Mouse (Mus musculus) ZHBTc4 (cell line): ENCODE measurements around the gene Tmem91.

Experiments used
- DNase-seq: peaks from one replicate; pipeline ENCODE4 v3.0.0-alpha.2; 2011; ENCODE audit warnings: low read depth, low spot score

Gene Tmem91

GRCm38 (mm10) chr7:25700732-25701131, 25.8 kb upstream of the Tmem91 start:
- peak; percentile 83 for DNase-seq

GRCm38 (mm10) chr7:25699851-25700250, 24.9 kb upstream of the Tmem91 start:
- peak; percentile 95 for DNase-seq

DNA sequence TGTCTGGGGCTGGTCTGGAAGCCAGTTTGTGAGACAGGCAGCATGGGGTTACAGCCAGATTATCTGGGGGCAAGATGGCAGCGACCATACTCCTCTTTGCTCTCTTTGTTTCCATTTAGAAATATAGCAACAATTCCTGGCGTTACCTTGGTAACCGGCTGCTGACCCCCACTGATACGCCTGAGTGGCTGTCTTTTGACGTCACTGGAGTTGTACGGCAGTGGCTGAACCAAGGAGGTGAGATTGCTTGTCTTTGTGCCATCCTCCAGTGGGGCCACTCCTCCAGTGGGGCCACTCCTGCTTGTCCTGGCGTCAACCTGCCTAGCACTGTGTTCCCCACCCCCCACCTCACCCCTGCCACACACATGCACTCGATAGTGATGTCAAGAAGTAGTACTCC, 19.1 kb upstream of the Tmem91 start:
- DNase-seq = no peak

GRCm38 (mm10) chr7:25690051-25690450, 15.1 kb upstream of the Tmem91 start:
- no peak for DNase-seq

DNA sequence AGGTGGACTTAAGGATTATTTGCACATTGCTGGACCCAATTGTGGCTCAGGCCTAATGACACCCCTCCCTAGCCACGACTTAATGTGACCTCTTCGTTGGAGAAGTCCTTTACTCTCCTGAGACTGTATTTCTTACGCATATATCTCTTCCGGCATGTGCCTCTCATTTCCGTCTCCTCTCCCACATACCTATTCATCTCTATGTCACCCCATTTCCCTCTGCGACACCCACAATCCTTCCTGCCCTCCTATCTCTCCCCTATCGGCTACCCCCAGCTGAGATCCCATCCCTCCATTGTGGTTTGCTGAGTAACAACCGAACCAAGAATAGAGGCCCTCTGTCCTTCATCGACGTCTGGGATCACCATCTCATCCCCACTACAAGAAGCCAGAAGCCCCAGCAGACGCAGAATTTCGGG, 14.6 kb upstream of the Tmem91 start:
- DNase-seq = no peak

GRCm38 (mm10) chr7:25688810-25689586, 14.0 kb upstream of the Tmem91 start:
- peak; percentile 91 for DNase-seq

DNA sequence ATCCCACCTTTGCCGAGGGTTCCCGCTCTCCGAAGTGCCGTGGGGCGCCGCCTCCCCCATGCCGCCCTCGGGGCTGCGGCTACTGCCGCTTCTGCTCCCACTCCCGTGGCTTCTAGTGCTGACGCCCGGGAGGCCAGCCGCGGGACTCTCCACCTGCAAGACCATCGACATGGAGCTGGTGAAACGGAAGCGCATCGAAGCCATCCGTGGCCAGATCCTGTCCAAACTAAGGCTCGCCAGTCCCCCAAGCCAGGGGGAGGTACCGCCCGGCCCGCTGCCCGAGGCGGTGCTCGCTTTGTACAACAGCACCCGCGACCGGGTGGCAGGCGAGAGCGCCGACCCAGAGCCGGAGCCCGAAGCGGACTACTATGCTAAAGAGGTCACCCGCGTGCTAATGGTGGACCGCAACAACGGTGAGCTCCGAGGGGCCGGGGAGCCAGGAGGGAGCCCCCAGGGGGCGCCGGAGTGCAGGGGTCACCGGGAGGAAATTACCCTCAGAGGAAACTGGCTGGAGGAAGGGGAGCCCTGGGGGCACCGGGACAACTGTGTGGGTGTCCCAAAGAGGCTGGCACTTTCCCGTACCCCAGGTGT, 12.9 kb upstream of the Tmem91 start:
- peak; percentile 43 for DNase-seq

DNA sequence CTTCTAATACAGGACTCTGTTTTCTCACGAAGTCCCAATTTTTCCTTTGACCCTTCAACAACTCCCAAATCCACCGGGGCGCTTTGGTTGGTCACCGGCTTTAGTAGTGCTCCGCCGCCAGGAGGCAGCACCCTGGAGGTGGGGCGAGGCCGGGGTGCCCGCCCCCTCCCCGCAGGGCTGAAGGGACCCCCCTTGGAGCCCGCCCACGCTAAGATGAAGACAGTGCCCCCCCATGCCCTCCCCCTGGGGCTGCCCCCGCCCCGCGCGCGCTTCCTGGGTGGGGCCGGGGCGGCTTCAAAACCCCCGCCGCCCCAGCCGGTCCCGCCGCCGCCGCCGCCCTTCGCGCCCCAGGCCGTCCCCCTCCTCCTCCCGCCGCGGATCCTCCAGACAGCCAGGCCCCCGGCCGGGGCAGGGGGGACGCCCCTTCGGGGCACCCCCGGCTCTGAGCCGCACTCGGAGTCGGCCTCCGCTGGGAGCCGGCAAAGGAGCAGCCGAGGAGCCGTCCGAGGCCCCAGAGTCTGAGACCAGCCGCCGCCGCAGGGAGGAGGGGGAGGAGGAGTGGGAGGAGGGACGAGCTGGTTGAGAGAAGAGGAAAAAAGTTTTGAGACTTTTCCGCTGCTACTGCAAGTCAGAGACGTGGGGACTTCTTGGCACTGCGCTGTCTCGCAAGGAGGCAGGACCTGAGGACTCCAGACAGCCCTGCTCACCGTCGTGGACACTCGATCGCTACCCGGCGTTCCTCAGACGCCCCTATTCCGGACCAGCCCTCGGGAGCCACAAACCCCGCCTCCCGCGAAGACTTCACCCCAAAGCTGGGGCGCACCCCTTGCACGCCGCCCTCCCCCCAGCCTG, 11.9 kb upstream of the Tmem91 start, which contains the start of gene Tgfb1:
Gene Tgfb1, plus strand, starts transcription at position 323 of the 852 bp plus-strand sequence.
- DNase-seq = peak; percentile 85

DNA sequence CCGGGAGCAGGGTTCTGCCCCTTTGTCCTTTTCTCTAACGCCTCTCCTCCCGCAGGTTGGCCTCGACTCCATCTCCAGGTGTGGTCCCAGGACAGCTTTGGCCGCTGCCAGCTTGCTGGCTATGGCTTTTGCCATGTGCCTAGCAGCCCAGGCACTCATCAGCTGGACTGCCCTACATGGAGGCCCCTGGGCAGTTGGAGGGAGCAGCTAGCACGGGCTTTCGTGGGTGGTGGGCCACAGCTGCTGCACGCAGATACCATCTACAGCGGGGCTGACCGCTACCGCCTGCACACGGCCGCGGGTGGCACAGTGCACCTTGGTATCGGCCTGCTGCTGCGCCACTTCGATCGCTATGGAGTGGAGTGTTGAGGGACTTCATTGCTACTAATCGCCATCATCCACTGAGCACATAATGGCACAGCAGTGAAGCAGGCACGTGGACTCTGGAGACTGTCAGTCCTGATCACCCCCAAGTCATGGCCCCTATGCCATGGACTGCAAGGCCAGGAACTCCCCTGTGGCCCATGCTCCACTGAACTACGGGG, 11.0 kb upstream of the Tmem91 start:
- no peak for DNase-seq

DNA sequence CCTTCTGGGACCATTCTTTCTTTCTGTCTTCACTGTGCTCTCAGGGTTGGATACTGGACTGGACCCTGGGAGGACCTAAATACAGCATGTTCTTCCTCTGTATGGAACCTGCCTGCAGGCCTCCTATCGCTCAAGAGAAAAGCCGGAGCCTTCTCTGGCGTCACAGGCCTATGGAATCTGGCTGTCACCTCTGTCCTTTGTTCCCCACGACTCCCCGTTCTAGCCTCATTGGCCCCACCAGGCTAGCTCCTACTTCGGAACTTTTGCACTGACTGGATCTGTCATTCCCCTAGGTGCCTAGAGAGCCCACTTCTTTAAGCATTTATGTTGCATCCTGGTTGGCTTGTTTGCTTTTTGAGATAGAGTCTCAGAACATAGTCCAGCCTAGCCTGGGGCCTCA, 9.7 kb upstream of the Tmem91 start:
- no peak for DNase-seq

DNA sequence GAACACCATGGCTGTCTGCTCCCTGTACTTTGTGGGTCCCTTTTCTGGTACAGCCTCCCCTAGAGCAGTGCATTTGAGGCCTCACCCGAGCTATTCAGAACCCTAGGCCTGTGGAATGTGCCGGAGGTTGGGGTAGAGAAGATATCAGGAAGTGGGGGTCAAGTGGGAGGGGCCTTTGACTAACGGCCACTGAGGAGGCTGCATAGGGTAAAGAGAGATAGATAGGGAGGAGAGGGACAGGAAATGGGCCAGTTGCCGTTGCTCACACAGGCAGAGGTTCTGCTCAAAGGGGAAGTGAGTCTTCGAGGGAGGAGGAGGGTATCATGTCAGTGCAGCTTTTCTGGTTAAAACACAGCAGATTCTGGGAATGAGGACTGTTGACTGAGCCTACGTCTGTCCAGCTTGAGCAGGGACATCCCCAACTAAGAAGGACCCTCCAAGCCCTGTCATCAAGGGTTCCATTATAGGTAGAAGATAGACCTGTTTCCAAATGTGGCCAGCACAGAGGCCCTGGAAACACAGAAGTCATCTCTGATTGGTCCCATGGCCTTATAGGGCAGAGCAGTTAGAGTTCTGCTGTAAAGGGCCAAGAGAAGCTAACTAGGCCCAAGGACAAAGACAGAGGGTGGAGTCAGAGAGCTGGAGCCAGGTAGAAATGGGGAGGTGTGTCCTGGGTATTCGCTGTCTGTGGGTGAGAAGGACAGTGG, 8.7 kb upstream of the Tmem91 start:
- DNase-seq = no peak

GRCm38 (mm10) chr7:25681341-25682231, 6.6 kb upstream of the Tmem91 start:
- DNase-seq = no peak

DNA sequence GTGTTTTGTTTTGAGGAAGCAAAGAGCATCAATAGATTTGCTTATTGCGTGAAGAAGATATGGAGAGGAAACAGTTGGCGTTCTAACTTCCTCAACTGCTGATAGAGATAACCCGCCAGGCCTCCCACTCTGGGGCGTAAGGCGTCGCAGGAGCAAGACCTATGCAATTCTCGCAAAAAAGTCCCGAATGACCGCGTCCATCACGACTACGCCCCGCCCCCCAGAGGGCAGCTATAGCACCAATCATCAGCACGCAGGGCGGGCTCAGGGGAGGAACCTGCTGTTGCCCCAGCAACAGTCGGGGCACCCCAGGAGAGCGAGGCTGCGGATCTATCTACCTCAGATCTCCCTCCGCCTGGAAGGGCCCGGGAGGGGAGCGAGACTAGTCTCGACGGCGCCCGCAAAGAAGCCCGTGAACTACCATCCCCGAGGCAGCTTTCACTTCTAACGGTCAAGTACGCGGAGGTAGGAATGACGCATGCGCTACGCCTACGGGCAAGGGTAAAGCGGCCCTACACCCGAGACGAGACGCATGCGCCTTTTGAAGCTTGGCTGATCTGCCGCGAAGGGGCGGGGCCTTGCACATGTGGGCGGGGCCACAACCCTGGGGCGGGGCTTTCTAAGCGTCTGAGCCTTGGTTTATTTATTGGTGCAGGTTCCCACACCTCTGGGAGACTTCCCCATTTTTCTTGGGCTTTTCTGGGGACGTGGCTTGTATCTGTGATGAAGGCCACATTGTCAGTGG, 5.7 kb upstream of the Tmem91 start, which contains the start of gene B9d2:
Gene B9d2, plus strand, starts transcription at position 267 of the 745 bp plus-strand sequence.
- peak; percentile 98 for DNase-seq

- no peak for DNase-seq
Observed at GRCm38 (mm10) chr7:25679971-25680370, 5.0 kb upstream of the Tmem91 start.

DNA sequence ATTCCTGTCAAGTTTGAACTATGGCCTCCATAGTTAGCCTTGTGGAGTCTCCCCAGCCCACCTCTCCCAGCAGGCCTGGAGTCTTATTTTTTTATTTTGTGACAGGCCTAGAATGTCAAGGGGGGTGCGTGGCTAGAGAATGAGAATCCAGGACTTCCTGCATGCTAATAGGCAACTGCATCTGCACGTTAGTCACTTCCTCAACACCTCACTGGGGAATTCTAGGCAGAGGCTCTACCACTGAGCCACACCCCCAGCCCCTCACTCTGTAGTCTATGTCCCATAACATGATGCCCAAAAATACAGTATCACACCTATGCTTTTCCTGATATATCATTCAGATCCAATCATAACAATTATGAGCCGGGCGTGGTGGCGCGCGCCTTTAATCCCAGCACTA, 2.0 kb upstream of the Tmem91 start:
- DNase-seq = no peak

GRCm38 (mm10) chr7:25676085-25676781, 1.3 kb upstream of the Tmem91 start:
- DNase-seq = no peak

GRCm38 (mm10) chr7:25675405-25675804, 439 bp upstream of the Tmem91 start:
- DNase-seq = no peak

DNA sequence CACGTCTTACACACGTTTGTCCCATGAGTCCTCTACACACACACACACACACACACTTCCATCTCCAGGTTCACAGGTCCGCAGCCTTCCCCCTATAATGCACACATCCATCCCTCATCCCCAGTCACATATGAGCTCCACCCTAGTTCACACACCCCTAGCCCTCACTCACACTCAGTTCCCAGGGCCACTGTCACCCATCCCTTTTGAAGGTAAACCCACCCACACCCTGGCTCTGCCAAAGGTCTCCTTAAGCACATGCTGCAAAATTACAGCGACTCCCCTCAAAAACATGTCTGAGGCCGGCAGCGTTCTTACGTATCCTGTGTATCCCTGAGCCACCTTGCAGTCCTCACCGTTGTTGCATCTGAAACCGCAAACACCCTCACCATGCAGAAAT, 669 bp downstream of the Tmem91 start:
- DNase-seq = no peak

DNA sequence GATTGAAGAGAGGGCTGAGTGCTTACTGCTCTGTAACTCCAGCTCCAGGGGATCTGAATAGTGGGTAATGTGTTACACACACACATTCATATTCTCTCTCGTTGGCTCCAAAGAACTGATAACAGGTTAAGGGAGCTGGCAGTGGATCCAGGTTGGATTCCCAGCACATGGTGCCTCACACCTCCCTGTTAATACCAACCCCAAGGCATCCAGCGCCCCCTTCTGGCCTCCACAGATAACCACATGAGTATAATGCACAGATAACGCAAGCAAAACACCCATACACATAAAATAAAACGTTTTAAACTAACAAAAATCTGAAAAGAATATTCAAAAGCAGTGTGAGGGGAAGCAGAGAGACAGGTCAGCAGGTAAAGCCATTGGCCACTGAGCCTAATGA, 2.5 kb downstream of the Tmem91 start:
- peak; percentile 75 for DNase-seq
